Mouse (Mus musculus) lung, adult 2 months (tissue): ENCODE measurements around the gene Cldn10.
A peak's percentile ranks its signal among the peaks of the same experiment; 100 is the strongest.

Source experiments
- CTCF ChIP-seq: fragments of 200-500 bp; IDR thresholded peaks from 2 replicates; pipeline ENCODE4 v1.5.1; 2011; ENCODE audit warnings: mild to moderate bottlenecking, low read length, control low read depth; ENCODE audit not compliant: insufficient read depth
- POLR2A ChIP-seq: fragments of 200-500 bp; IDR thresholded peaks from 2 replicates; pipeline ENCODE4 v1.6.1; 2011; ENCODE audit warnings: low read depth, mild to moderate bottlenecking, control low read depth, low read length, borderline replicate concordance; ENCODE audit errors: extremely low read depth

- TF ChIP-seq POLR2A = no peak
- TF ChIP-seq CTCF = peak; percentile 52
Measured at GRCm38 (mm10) chr14:118774507-118775428, 12.9 kb upstream of the Cldn10 start.
